8 mouse cellular contexts compared by ENCODE assay signal in genomic region chr4:97772084-97772484, GRCm38 (mm10). TPM values are rescaled to one million over a fixed set of nuclear protein-coding genes. Genes with fewer than 3 reads are reported as not detected.
A peak's percentile ranks its signal among the peaks of the same experiment; 100 is the strongest.
DNase-seq lines count a peak whose midpoint lies in the region; ATAC-seq and TF ChIP-seq lines count a peak whose summit lies in the region.

No protein-coding gene starts in this region.

- WGBS in forebrain, embryonic 12.5 days = under 1% methylated on average over 25 of the region's 25 CpGs
- whole genome bisulfite sequencing in heart, postnatal 0 days = 2% methylated on average over 25 of the region's 25 CpGs
- under 1% methylated on average over 25 of the region's 25 CpGs for WGBS in liver, embryonic 16.5 days (ENCODE audit: insufficient replicate concordance)
- WGBS in neural tube, embryonic 12.5 days = under 1% methylated on average over 25 of the region's 25 CpGs
- WGBS in stomach, postnatal 0 days = 0% methylated on average over 25 of the region's 25 CpGs

- no peaks in the 10 kb centered on the region for H3K4me1 ChIP-seq in ES-Bruce4 (ENCODE audit: control insufficient read depth, insufficient read depth, low read length)
- peaks cover 39% of the 10 kb centered on the region for H3K4me1 ChIP-seq in forebrain, embryonic 12.5 days
- peaks cover 17% of the 10 kb centered on the region for H3K4me1 ChIP-seq in heart, postnatal 0 days (ENCODE audit: control insufficient read depth, insufficient read depth)
- peaks cover 4% of the 10 kb centered on the region; the same call in 1 of the 2 replicates for H3K4me1 ChIP-seq in liver, embryonic 16.5 days (ENCODE audit: control insufficient read depth, low read depth, low read length)
- H3K4me1 ChIP-seq in neural tube, embryonic 12.5 days = peaks cover 16% of the 10 kb centered on the region; the same call in 1 of the 2 replicates
- 0 out of 2 replicates have a peak, but pooled peaks cover 4% of the 10 kb centered on the region for H3K4me1 ChIP-seq in stomach, postnatal 0 days (replicated peaks; ENCODE audit: control insufficient read depth, insufficient read depth)

- ATAC-seq in forebrain, embryonic 12.5 days (ENCODE audit: low FRiP score) = peak; percentile 95
- peak; percentile 97 for ATAC-seq in heart, postnatal 0 days (ENCODE audit: insufficient read depth, low read depth)
- ATAC-seq in liver, embryonic 16.5 days (ENCODE audit: low read depth) = peak; percentile 96
- ATAC-seq in neural tube, embryonic 12.5 days (ENCODE audit: low FRiP score, low read depth) = peak; percentile 93
- ATAC-seq in stomach, postnatal 0 days (ENCODE audit: low FRiP score, low TSS enrichment) = peak; percentile 98

- no peaks in the 10 kb centered on the region for H3K36me3 ChIP-seq in ES-Bruce4 (ENCODE audit: control insufficient read depth, insufficient read depth, low read length, poor library complexity, severe bottlenecking)
- no peaks in the 10 kb centered on the region for H3K36me3 ChIP-seq in forebrain, embryonic 12.5 days (replicated peaks)
- no peaks in the 10 kb centered on the region for H3K36me3 ChIP-seq in heart, postnatal 0 days (replicated peaks; ENCODE audit: control insufficient read depth, insufficient read depth, low read length)
- no peaks in the 10 kb centered on the region for H3K36me3 ChIP-seq in liver, embryonic 16.5 days (ENCODE audit: control insufficient read depth, insufficient read depth)
- H3K36me3 ChIP-seq in neural tube, embryonic 12.5 days = no peaks in the 10 kb centered on the region
- H3K36me3 ChIP-seq in stomach, postnatal 0 days (ENCODE audit: control insufficient read depth, insufficient read depth, low read length) = no peaks in the 10 kb centered on the region

- no peak for TF ChIP-seq POLR2A in ES-Bruce4 (IDR thresholded peaks at IDR 0.05; ENCODE audit: insufficient read depth, low read length)

- DNase-seq in c-Kit-positive CD71-positive TER-119-positive erythroid progenitor cells, embryonic 14.5 days (ENCODE audit: low spot score) = peak; percentile 77
- peak; percentile 99 for DNase-seq in heart, postnatal 0 days (ENCODE audit: low spot score)
- peak; percentile 96 to 98 for DNase-seq in kidney, postnatal 4 days
- peak; percentile 99 for DNase-seq in stomach, postnatal 0 days (ENCODE audit: low spot score)

- peaks cover 19% of the 10 kb centered on the region for H3K27me3 ChIP-seq in ES-Bruce4 (ENCODE audit: control insufficient read depth, insufficient read depth, low read length, poor library complexity, severe bottlenecking)
- H3K27me3 ChIP-seq in forebrain, embryonic 12.5 days = no peaks in the 10 kb centered on the region
- no peaks in the 10 kb centered on the region for H3K27me3 ChIP-seq in heart, postnatal 0 days (ENCODE audit: control insufficient read depth, insufficient read depth, low read length)
- peaks cover 22% of the 10 kb centered on the region for H3K27me3 ChIP-seq in liver, embryonic 16.5 days (ENCODE audit: control insufficient read depth, insufficient read depth, low read depth, low read length)
- 0 out of 2 replicates have a peak, but pooled peaks cover 2% of the 10 kb centered on the region for H3K27me3 ChIP-seq in neural tube, embryonic 12.5 days (replicated peaks)
- H3K27me3 ChIP-seq in stomach, postnatal 0 days (ENCODE audit: control insufficient read depth, insufficient read depth, low read length) = no peaks in the 10 kb centered on the region

- TF ChIP-seq EP300 in ES-Bruce4 (IDR thresholded peaks at IDR 0.05; ENCODE audit: insufficient read depth, low read depth, low read length) = no peak; the same call in 1 of the 2 replicates
- TF ChIP-seq EP300 in heart, postnatal 0 days (IDR thresholded peaks at IDR 0.05; ENCODE audit: low read depth) = peak; percentile 79
- TF ChIP-seq EP300 in stomach, postnatal 0 days (optimal IDR thresholded peaks at IDR 0.05) = no peak

- no peak overlapping the region for H3K27ac ChIP-seq in ES-Bruce4 (ENCODE audit: insufficient read depth, low read length)
- peak overlapping the region; percentile 90 for H3K27ac ChIP-seq in forebrain, embryonic 12.5 days
- peak overlapping the region; percentile 94 for H3K27ac ChIP-seq in heart, postnatal 0 days (ENCODE audit: low read depth)
- peak overlapping the region; percentile 79 for H3K27ac ChIP-seq in liver, embryonic 16.5 days (ENCODE audit: low read length)
- H3K27ac ChIP-seq in neural tube, embryonic 12.5 days = peak overlapping the region; percentile 92
- peak overlapping the region; percentile 95 for H3K27ac ChIP-seq in stomach, postnatal 0 days (replicated peaks)

- TF ChIP-seq CTCF in ES-Bruce4 (IDR thresholded peaks at IDR 0.05; ENCODE audit: low read depth, low read length) = no peak
- TF ChIP-seq CTCF in heart, postnatal 0 days (IDR thresholded peaks at IDR 0.05; ENCODE audit: low read depth) = no peak
- no peak for TF ChIP-seq CTCF in stomach, postnatal 0 days (IDR thresholded peaks at IDR 0.05; ENCODE audit: low read depth)

- peak overlapping the region; percentile 46; the same call in 1 of the 2 replicates for H3K9ac ChIP-seq in ES-Bruce4 (ENCODE audit: low read depth, poor library complexity, severe bottlenecking)
- H3K9ac ChIP-seq in forebrain, embryonic 12.5 days = peak overlapping the region; percentile 64
- H3K9ac ChIP-seq in heart, postnatal 0 days (replicated peaks; ENCODE audit: low read depth, low read length) = peak overlapping the region; percentile 64
- H3K9ac ChIP-seq in liver, embryonic 16.5 days (ENCODE audit: low read depth, low read length) = peak overlapping the region; percentile 5
- peak overlapping the region; percentile 45 for H3K9ac ChIP-seq in neural tube, embryonic 12.5 days
- peak overlapping the region; percentile 59 for H3K9ac ChIP-seq in stomach, postnatal 0 days (ENCODE audit: low read length)

- H3K9me3 ChIP-seq in ES-Bruce4 (replicated peaks; ENCODE audit: control insufficient read depth, insufficient read depth, low read length, poor library complexity, severe bottlenecking) = no peaks in the 10 kb centered on the region
- H3K9me3 ChIP-seq in forebrain, embryonic 12.5 days = no peaks in the 10 kb centered on the region
- H3K9me3 ChIP-seq in heart, postnatal 0 days (replicated peaks; ENCODE audit: control insufficient read depth, low read length) = no peaks in the 10 kb centered on the region
- no peaks in the 10 kb centered on the region for H3K9me3 ChIP-seq in liver, embryonic 16.5 days (replicated peaks; ENCODE audit: control insufficient read depth, low read length)
- H3K9me3 ChIP-seq in neural tube, embryonic 12.5 days = no peaks in the 10 kb centered on the region
- no peaks in the 10 kb centered on the region for H3K9me3 ChIP-seq in stomach, postnatal 0 days (ENCODE audit: control insufficient read depth, low read length)

- H3K4me3 ChIP-seq in ES-Bruce4 (ENCODE audit: low read depth, low read length) = peak overlapping the region; percentile 86
- peak overlapping the region; percentile 38 for H3K4me3 ChIP-seq in forebrain, embryonic 12.5 days (replicated peaks)
- peak overlapping the region; percentile 52 for H3K4me3 ChIP-seq in heart, postnatal 0 days (ENCODE audit: low read depth, low read length)
- H3K4me3 ChIP-seq in liver, embryonic 16.5 days (ENCODE audit: low read depth, low read length) = peak overlapping the region; percentile 60
- H3K4me3 ChIP-seq in neural tube, embryonic 12.5 days = peak overlapping the region; percentile 34
- peak overlapping the region; percentile 46 for H3K4me3 ChIP-seq in stomach, postnatal 0 days (ENCODE audit: low read depth, low read length)

- H3K4me2 ChIP-seq in forebrain, embryonic 12.5 days = peak overlapping the region; percentile 64
- peak overlapping the region; percentile 80 for H3K4me2 ChIP-seq in heart, postnatal 0 days (ENCODE audit: low read depth, low read length)
- peak overlapping the region; percentile 56 for H3K4me2 ChIP-seq in liver, embryonic 16.5 days (ENCODE audit: low read depth, low read length)
- peak overlapping the region; percentile 61 for H3K4me2 ChIP-seq in neural tube, embryonic 12.5 days (replicated peaks)
- peak overlapping the region; percentile 52 for H3K4me2 ChIP-seq in stomach, postnatal 0 days (replicated peaks; ENCODE audit: low read depth)

RNA-seq across cellular contexts. Expression of gene Nfia, which starts 0.5 kb away (rescaled TPM):
- polyA plus RNA-seq in ES-Bruce4 (2011; ENCODE audit: insufficient read depth, insufficient read length, low read depth, missing spikeins) = 1.4 and 2.0 TPM in 2 replicates
- 62.1 and 67.2 TPM in 2 replicates for polyA plus RNA-seq in forebrain, embryonic 12.5 days (2016; fragmentation: Nextera tagmentation; extraction: Ambion mirVana)
- 76.5 and 114 TPM in 2 replicates for total RNA-seq in heart, postnatal 0 days (2014; rRNA removed; ENCODE audit: low replicate concordance)
- polyA plus RNA-seq in heart, postnatal 0 days (2015; fragmentation: Nextera tagmentation; extraction: Ambion mirVana) = 53.2 and 53.8 TPM in 2 replicates
- 4.2 and 5.7 TPM in 2 replicates for polyA plus RNA-seq in liver, embryonic 16.5 days (2015; fragmentation: Nextera tagmentation; extraction: Ambion mirVana)
- polyA plus RNA-seq in neural tube, embryonic 12.5 days (2016; fragmentation: Nextera tagmentation; extraction: Ambion mirVana) = 42.4 and 47.8 TPM in 2 replicates
- 24.7 and 26.0 TPM in 2 replicates for polyA plus RNA-seq in stomach, postnatal 0 days (2015; fragmentation: Nextera tagmentation; extraction: Ambion mirVana)

RNA-seq across cellular contexts. Expression of gene E130114P18Rik, which starts 5.8 kb away (rescaled TPM):
- not detected in 2 replicates for polyA plus RNA-seq in ES-Bruce4 (2011; ENCODE audit: insufficient read depth, insufficient read length, low read depth, missing spikeins)
- polyA plus RNA-seq in forebrain, embryonic 12.5 days (2016; fragmentation: Nextera tagmentation; extraction: Ambion mirVana) = 50.8 and 52.3 TPM in 2 replicates
- total RNA-seq in heart, postnatal 0 days (2014; rRNA removed; ENCODE audit: low replicate concordance) = not detected in 2 replicates
- polyA plus RNA-seq in heart, postnatal 0 days (2015; fragmentation: Nextera tagmentation; extraction: Ambion mirVana) = 0.45 and 0.52 TPM in 2 replicates
- polyA plus RNA-seq in liver, embryonic 16.5 days (2015; fragmentation: Nextera tagmentation; extraction: Ambion mirVana) = 0.08 TPM in 1 of 2 replicates, not detected in the other
- 17.3 and 20.4 TPM in 2 replicates for polyA plus RNA-seq in neural tube, embryonic 12.5 days (2016; fragmentation: Nextera tagmentation; extraction: Ambion mirVana)
- polyA plus RNA-seq in stomach, postnatal 0 days (2015; fragmentation: Nextera tagmentation; extraction: Ambion mirVana) = 1.2 and 1.9 TPM in 2 replicates

Comparison
In these comparisons a context has a peak if more than half of its experiments do, and no peak if none do; other contexts are left out.
1. H3K4me3 ChIP-seq: peak in every context shown above with its lines; median percentile 86 in ES-Bruce4; 60 in liver, embryonic 16.5 days; 52 in heart, postnatal 0 days; 46 in stomach, postnatal 0 days; 38 in forebrain, embryonic 12.5 days; 34 in neural tube, embryonic 12.5 days.
2. H3K9ac ChIP-seq: peak in every context shown above with its lines; median percentile 64 in forebrain, embryonic 12.5 days; 64 in heart, postnatal 0 days; 59 in stomach, postnatal 0 days; 46 in ES-Bruce4; 45 in neural tube, embryonic 12.5 days; 5 in liver, embryonic 16.5 days.